Mouse (Mus musculus): ENCODE results near the gene Gm26657.

Gm26657 gene

GRCm38 (mm10) chr4:56767861-56768284 is 28.0 kb downstream of the Gm26657 start:
- no peak for DNase-seq

DNA sequence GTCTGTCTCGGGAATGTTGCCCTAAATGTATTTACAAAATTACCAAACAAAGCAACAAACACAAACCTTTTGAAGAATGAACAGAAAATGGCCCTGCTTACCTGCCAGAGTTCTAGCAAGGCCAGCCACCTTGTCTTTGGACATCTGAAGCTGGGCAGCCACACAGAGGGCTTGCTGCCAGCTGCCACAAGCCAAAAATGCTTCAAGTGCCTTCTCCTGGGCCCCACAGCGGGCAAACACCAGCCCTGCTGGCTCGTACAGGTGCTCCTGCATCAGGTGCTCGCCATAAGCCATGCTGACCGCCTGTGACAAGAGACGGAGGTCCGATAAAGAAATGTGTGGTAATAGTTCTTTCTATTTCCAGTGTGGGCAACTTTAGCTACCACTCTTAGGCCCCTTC is 29.0 kb downstream of the Gm26657 start:
- DNase-seq, result no peak

GRCm38 (mm10) chr4:56771065-56771464 is 31.2 kb downstream of the Gm26657 start:
- no peak for DNase-seq

Measured in embryo, embryonic 11 days (tissue).